Mouse (Mus musculus) liver, embryonic 11.5 days (tissue): ENCODE data around the gene Neurl2. TPM values are rescaled to one million over a fixed set of nuclear protein-coding genes. Genes with fewer than 3 reads are reported as not detected.

Experiments
- ATAC-seq: fragments of 200-750 bp; cut with Nextera tagmentation; replicated peaks from 2 replicates; pipeline ENCODE4 v1.8.0; 2017; ENCODE audit warnings: moderate number of reproducible peaks, mild to moderate bottlenecking, moderate TSS enrichment, moderate library complexity; ENCODE audit not compliant: low FRiP score
- DNase-seq: peaks from one replicate; pipeline ENCODE4 v3.0.0-alpha.2; 2017; ENCODE audit warnings: low spot score
- H3K27ac ChIP-seq: fragments of 300-500 bp; sonication (generic); 2 replicates; pipeline ENCODE4 v1.5.1; 2014; ENCODE audit warnings: mild to moderate bottlenecking, low read depth, low read length, control low read depth
- H3K27me3 ChIP-seq: fragments of 300-500 bp; sonication (generic); replicated peaks from 2 replicates; pipeline ENCODE4 v1.6.1; 2014; ENCODE audit warnings: low read length, mixed read lengths; ENCODE audit not compliant: control insufficient read depth, insufficient read depth
- H3K36me3 ChIP-seq: fragments of 300-500 bp; sonication (generic); 2 replicates; pipeline ENCODE4 v1.6.1; 2014; ENCODE audit warnings: mild to moderate bottlenecking, low read length, moderate library complexity, mixed read lengths; ENCODE audit not compliant: control insufficient read depth, insufficient read depth
- H3K4me1 ChIP-seq: fragments of 300-500 bp; sonication (generic); replicated peaks from 2 replicates; pipeline ENCODE4 v1.6.1; 2014; ENCODE audit warnings: low read length, mixed read lengths; ENCODE audit not compliant: control insufficient read depth, insufficient read depth
- H3K4me2 ChIP-seq: fragments of 300-500 bp; sonication (generic); 2 replicates; pipeline ENCODE4 v1.6.1; 2014; ENCODE audit warnings: mild to moderate bottlenecking, control low read depth, moderate library complexity
- H3K4me3 ChIP-seq: fragments of 300-500 bp; sonication (generic); 2 replicates; pipeline ENCODE4 v1.5.1; 2014; ENCODE audit warnings: low read depth, low read length, control low read depth
- H3K9ac ChIP-seq: fragments of 300-500 bp; sonication (generic); 2 replicates; pipeline ENCODE4 v1.6.1; 2014; ENCODE audit warnings: low read depth, low read length, control low read depth
- H3K9me3 ChIP-seq: fragments of 300-500 bp; sonication (generic); 2 replicates; pipeline ENCODE4 v1.6.1; 2016; ENCODE audit warnings: low read length, inconsistent platforms, mixed read lengths; ENCODE audit not compliant: control insufficient read depth
- WGBS: fragments of 180-500 bp; shearing (Covaris S2); extraction: QIAGEN DNeasy Blood & Tissue Kit; methylation state at CpG from one replicate; pipeline ENCODE4 v1.1.7; 2014; 5-methylcytosine and 5-hydroxymethylcytosine counted together
- polyA plus RNA-seq: library from polyadenylated mRNA; unstranded; fragments of >200 nt; fragmentation: Nextera tagmentation; extraction: Ambion mirVana; gene quantifications from 2 replicates; pipeline ENCODE4 v1.2.1, GENCODE M21; 2014

Neurl2 gene
- polyA plus RNA-seq, 1 experiment from 2014 or later = 4.9 TPM

- Histone ChIP-seq H3K9me3 (no peaks in the 10 kb centered on the region), H3K27me3 (peaks cover 3% of the 10 kb centered on the region), H3K4me3 (peak overlapping the region; percentile 70), H3K4me2 (peak overlapping the region; percentile 91), H3K4me1 (0 out of 2 replicates have a peak, but pooled peaks cover 14% of the 10 kb centered on the region), H3K9ac (peak overlapping the region; percentile 66), H3K27ac (0 out of 2 replicates have a peak overlapping the region, but pooled peaks have one; percentile 69), H3K36me3 (no peaks in the 10 kb centered on the region)
- DNase-seq (no peak), ATAC-seq (no peak)
- 6% methylated on average over 7 of the region's 7 CpGs for WGBS
Observed at GRCm38 (mm10) chr2:164784869-164785420, 48.3 kb downstream of the Neurl2 start.

DNA sequence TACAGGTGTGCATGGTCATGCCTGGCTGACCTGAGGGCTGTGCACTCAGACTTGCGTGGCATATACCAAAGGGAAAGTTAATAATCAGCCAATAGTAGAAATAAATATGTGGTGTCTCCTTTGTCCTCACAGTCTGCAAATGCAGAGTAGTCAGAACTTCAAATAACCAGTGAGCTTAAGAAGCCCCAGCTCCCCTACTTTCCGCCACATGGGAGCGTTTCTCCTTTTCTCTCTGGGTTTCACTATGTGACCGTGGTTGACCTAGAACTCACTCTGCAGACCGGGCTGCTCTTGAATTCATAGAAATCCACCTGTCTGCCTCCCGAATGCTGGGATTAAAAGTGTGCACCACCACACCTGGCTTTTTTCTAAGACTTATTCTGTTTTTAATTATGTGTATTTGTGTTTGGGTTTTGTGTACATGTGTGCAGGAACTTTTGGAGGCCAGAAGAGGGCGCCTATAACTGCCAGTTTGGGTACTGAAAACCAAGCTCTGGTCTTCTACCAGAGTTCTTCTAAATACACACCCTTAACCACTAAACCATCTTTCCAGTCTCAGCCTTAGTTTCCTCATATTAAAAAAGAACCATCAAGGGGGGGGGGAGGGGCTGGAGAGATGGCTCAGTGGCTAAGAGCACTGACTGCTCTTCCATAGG, 49.2 kb downstream of the Neurl2 start:
- no peak overlapping the region for H3K27ac ChIP-seq
- H3K4me3 ChIP-seq = no peak overlapping the region
- DNase-seq (no peak), ATAC-seq (no peak)
- 0 out of 2 replicates have a peak, but pooled peaks cover 14% of the 10 kb centered on the region for H3K4me1 ChIP-seq
- H3K4me2 ChIP-seq = no peak overlapping the region; the same call in 1 of the 2 replicates
- no peak overlapping the region for H3K9ac ChIP-seq
- no peaks in the 10 kb centered on the region for H3K36me3 ChIP-seq
- WGBS = 71% methylated on average over 7 of the region's 7 CpGs
- H3K9me3 ChIP-seq = no peaks in the 10 kb centered on the region
- H3K27me3 ChIP-seq = peaks cover 3% of the 10 kb centered on the region

GRCm38 (mm10) chr2:164781876-164782275, 51.4 kb downstream of the Neurl2 start:
- H3K9ac ChIP-seq = no peak overlapping the region
- H3K36me3 ChIP-seq = no peaks in the 10 kb centered on the region
- no peak overlapping the region for H3K4me3 ChIP-seq
- DNase-seq (no peak), ATAC-seq (no peak)
- 60% methylated on average over 4 of the region's 4 CpGs for WGBS
- no peaks in the 10 kb centered on the region for H3K9me3 ChIP-seq
- peaks cover 20% of the 10 kb centered on the region for H3K27me3 ChIP-seq
- H3K4me2 ChIP-seq = no peak overlapping the region
- 0 out of 2 replicates have a peak, but pooled peaks cover 10% of the 10 kb centered on the region for H3K4me1 ChIP-seq
- H3K27ac ChIP-seq = no peak overlapping the region

Other genes with a start within 250 kb of the Neurl2 start
- gene Wfdc6a, start 248.0 kb downstream of the Neurl2 start, polyA plus RNA-seq = not detected in 2 replicates
- gene Eppin, start 239.9 kb downstream of the Neurl2 start, polyA plus RNA-seq = not detected in 2 replicates
- not detected in 2 replicates for gene Wfdc6b, start 219.9 kb downstream of the Neurl2 start, polyA plus RNA-seq
- gene Wfdc8, start 219.8 kb downstream of the Neurl2 start, polyA plus RNA-seq = not detected in 2 replicates
- gene Wfdc16, start 194.7 kb downstream of the Neurl2 start, polyA plus RNA-seq = not detected in 2 replicates
- not detected in 2 replicates for gene Wfdc10, start 177.4 kb downstream of the Neurl2 start, polyA plus RNA-seq
- gene Wfdc9, start 176.9 kb downstream of the Neurl2 start, polyA plus RNA-seq = not detected in 2 replicates
- gene Wfdc11, start 159.4 kb downstream of the Neurl2 start, polyA plus RNA-seq = not detected in 2 replicates
- gene Wfdc13, start 148.3 kb downstream of the Neurl2 start, polyA plus RNA-seq = not detected in 2 replicates
- not detected in 2 replicates for gene Spint4, start 135.0 kb downstream of the Neurl2 start, polyA plus RNA-seq
- not detected in 2 replicates for gene Spint5, start 118.2 kb downstream of the Neurl2 start, polyA plus RNA-seq
- 0.18 and 0.38 TPM in 2 replicates for gene Wfdc3, start 87.5 kb downstream of the Neurl2 start, polyA plus RNA-seq
- gene Dnttip1, start 87.5 kb downstream of the Neurl2 start, polyA plus RNA-seq = 50.3 and 50.5 TPM in 2 replicates
- 482 and 522 TPM in 2 replicates for gene Ube2c, start 63.6 kb downstream of the Neurl2 start, polyA plus RNA-seq
- gene Tnnc2, start 53.5 kb downstream of the Neurl2 start, polyA plus RNA-seq = 0.47 and 1.1 TPM in 2 replicates
- 8.3 and 8.4 TPM in 2 replicates for gene Snx21, start 47.6 kb downstream of the Neurl2 start, polyA plus RNA-seq
- 23.2 and 23.6 TPM in 2 replicates for gene Acot8, start 28.6 kb downstream of the Neurl2 start, polyA plus RNA-seq
- gene Zswim3, start 28.4 kb downstream of the Neurl2 start, polyA plus RNA-seq = 7.3 and 8.7 TPM in 2 replicates
- gene Zswim1, start 10.8 kb downstream of the Neurl2 start, polyA plus RNA-seq = 13.7 and 15.6 TPM in 2 replicates
- gene Spata25, start 4.9 kb downstream of the Neurl2 start, polyA plus RNA-seq = not detected in 2 replicates
- gene Ctsa, start 583 bp downstream of the Neurl2 start, polyA plus RNA-seq = 97.2 and 103 TPM in 2 replicates
- 9.9 and 10.7 TPM in 2 replicates for gene Pltp, start 24.3 kb upstream of the Neurl2 start, polyA plus RNA-seq
- gene Pcif1, start 45.8 kb upstream of the Neurl2 start, polyA plus RNA-seq = 63.9 and 67.5 TPM in 2 replicates
- gene Zfp335, start 78.3 kb upstream of the Neurl2 start, polyA plus RNA-seq = 15.0 TPM in 2 replicates
- gene Mmp9, start 107.3 kb upstream of the Neurl2 start, polyA plus RNA-seq = 0.66 and 1.9 TPM in 2 replicates
- 0.55 and 0.70 TPM in 2 replicates for gene Slc12a5, start 127.3 kb upstream of the Neurl2 start, polyA plus RNA-seq
- gene Ncoa5, start 201.4 kb upstream of the Neurl2 start, polyA plus RNA-seq = 45.0 and 45.9 TPM in 2 replicates
- gene Cd40, start 222.2 kb upstream of the Neurl2 start, polyA plus RNA-seq = 5.5 and 7.7 TPM in 2 replicates